Mouse (Mus musculus): ENCODE measurements around the gene Usp20.
A peak's percentile ranks its signal among the peaks of the same experiment; 100 is the strongest.

The Usp20 gene

DNA sequence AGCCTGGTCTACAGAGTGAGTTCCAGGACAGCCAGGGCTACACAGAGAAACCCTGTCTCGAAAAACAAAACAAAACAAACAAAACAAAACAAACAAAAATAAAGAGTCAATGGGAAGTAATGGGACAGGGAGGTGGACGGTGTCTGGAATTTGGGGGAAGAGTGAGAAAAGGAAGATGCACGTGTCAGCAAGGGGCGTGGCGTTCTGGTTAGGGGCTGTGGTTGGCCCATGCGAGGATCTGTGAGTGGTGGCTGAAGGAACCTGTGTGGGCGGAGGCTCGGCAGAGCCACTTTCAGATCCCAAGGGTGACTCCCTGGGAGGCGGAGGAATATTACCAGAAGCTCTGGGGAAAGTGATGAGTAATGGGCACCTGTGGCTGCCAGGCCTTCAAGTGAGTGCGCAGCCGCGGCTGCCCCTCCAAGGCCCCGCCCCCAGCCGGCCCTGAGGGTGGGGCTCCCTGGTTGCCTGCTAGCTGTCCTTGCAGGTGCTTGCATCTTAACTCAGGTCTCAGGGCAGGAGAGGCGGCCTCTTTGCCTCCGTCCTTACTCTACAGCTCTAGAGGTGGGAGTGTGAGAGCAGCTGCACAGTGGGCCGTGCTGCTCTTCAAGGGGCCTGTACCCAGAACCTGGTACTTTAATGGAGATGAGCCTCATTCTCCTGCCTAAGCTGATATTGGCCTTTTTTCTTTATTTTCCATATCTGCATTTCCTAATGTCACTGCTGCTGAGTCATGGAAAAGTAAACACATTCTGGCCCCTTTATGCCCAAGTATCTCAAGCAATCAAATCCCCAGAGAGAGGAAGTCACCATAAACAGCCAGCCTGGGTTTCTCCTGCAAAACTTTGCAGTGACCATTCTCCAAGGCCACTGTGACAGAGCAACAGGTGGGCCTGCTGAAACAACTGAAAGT is 3.3 kb downstream of the Usp20 start:
- DNase-seq (ENCODE audit: low spot score): peak; percentile 89

DNA sequence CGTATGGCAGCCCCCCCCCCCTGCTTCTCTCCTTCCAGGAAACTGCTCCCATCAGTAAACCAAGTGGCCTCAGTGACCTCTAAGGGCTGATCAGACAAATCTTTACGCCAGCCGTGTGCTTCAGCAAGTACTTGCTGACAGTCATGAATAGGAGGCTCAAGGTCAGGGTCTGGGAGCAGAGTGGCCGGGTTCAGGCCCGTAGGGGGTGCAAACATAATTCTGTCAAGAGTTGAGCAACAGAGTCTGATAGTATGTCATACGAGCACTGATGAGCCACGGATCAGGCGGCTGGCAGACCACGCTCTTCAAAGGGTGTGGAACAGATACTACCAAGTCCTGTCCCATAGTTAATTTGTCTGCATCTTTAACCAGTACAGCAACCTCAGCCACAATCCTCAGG is 8.1 kb downstream of the Usp20 start:
- no peak for DNase-seq (ENCODE audit: low spot score)

DNA sequence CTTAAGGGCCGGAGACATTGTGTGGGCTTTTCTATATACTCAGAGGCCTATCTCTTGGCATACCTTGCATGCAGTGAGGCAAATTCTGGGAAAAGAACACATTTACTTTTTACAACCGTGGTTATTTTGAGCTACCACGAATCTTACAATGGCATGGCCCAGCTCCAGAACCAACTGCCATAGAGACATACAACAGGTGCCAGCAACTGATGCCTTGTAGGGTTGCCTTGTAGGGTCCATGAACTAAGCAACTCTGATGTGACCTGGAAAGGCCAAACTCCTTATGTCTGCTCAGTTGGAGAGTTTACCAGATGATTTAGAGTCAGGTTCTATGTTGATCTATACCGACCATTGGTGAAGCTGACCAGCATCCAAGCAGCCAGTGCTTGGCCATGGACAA is 12.8 kb downstream of the Usp20 start:
- no peak for DNase-seq (ENCODE audit: low spot score)

DNA sequence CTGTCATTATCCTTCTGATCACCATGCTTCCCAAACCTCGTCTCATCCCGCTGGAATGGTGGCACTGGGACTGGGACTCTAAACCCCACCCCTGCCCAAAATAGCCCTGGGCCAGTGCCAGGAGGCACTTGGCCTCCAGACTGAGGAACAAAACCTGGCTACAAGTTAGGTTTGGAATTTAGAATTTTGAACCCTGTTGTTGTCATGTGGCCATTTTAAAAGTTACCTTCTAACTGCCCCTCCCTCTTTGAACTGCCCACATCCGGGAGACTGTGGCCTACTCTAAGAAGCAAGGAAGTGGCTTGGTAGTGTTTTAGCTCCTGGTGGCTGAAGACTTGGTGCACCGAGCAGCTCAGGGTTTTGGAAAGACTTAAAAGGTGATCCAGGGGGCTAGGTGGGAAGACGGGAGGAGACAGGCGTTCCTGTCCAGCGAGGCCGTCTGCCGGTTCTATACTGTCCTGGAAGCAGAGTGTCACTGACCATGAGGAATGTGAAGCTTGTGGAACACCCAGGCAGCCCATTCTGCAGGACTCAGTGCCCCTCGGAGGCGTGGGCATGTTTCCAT is 13.4 kb downstream of the Usp20 start:
- DNase-seq (ENCODE audit: low spot score): no peak

DNA sequence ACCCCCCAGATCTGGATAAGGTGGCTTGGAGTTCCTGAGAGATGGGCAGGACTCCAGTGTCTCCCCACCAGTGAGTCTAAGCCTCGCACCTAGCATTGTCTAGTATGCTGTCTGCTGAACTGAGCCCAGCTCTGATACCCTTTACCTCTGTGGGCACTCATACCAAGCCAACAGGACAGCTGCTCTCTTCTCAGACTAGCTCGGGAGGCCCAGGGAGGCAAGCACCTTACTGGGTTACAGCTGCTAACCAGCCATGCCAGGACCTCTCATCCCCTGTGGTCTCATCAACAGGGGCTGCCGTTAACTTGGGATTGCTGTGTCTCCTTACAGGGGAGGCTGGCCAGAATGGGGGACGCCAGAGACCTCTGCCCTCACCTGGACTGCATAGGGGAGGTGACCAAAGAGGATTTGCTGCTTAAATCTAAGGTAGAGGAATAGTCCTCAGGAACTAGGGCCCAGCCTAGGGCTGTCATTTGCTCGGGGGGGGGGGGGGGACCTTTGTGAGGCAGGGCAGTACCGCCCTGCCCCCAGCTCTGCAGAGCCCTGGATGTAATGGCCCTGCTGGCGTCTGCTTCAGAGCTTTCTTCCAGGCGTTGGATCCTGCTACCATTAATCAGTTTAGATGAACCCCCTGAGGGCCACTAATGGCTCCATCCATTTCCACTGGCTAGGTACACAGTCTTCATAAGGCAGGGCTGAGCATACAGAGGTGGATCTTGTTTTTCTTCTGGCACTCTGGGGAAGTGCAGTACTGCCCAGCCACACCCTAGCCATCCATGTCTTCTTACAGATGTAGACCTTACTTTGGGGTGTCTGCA is 16.6 kb downstream of the Usp20 start:
- DNase-seq (ENCODE audit: low spot score): peak; percentile 46

DNA sequence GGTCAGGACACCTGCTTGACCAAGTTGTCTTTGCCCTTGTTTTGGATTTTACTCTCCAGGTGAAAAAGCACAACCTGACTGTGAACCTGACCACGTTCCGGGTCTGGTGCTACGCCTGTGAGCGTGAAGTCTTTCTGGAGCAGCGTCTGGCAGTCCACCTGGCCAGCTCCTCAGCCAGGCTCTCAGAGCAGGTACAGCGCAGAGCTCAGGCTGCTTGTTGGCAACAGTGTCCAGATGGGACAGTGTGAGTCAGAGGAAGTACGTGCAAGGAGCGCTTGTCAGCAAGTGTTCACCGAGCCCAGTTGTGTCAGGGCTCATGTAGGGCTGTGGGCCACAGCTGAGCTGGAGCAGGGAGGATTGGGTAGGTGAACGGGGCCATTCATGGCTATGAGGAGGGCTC is 20.8 kb downstream of the Usp20 start:
- no peak for DNase-seq (ENCODE audit: low spot score)

DNA sequence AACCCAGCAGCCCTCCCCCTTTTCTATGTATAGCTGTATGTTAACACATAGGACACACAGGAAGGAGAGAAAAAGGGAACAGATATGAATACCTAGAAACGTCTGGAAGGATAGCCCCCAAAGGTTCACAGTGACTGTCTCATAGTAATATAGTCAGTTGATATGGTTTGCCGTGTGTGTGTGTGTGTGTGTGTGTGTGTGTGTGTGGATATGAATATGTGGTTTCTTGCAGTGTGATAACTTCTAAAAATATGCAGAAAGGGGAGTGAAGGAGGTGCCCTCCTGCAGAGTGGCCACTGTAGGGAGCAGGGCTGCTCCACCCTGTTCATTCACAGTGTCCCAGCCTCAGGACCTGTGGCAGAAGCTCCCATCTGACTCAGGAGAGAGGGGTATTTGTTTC is 23.4 kb downstream of the Usp20 start:
- no peak for DNase-seq (ENCODE audit: low spot score)

DNA sequence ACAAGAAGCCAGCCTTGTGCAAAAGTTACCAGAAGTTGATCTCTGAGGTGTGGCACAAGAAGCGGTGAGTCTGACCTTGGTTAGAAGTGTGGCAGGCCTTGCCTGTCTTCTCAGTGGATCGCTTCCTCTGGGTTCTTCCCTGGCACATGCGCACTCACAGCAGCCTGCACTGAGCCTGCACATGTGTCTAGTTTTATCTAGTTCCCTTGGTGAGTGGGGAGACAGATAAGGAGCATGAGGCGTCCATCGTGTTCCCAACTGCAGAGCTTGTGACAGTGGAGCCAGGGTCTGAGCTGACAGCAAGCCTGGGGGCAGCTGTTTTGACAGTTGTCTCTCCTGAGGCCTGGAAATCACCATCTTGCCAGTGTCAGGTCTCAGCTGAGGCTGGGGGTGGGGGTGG is 24.4 kb downstream of the Usp20 start:
- peak; percentile 60 for DNase-seq (ENCODE audit: low spot score)

DNA sequence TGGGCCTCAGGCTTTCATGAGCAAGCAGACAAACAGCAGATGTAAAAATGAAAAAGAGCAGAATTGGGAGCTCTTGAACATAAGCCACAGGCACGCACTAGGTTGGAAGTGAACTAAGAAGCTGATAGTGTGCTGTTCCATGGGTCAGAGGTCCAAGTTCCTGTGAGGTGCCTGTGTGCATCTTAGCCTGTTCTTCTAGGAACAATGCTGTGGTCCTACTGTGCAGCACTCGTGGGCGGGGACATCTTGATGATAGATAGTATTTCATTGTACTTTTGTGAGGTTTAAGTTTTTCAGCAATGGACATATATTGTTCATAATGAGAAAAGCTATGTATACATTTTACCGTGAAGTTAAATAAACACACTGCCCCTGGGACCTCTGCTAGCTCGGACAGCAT is 25.1 kb downstream of the Usp20 start:
- no peak for DNase-seq (ENCODE audit: low spot score)

DNA sequence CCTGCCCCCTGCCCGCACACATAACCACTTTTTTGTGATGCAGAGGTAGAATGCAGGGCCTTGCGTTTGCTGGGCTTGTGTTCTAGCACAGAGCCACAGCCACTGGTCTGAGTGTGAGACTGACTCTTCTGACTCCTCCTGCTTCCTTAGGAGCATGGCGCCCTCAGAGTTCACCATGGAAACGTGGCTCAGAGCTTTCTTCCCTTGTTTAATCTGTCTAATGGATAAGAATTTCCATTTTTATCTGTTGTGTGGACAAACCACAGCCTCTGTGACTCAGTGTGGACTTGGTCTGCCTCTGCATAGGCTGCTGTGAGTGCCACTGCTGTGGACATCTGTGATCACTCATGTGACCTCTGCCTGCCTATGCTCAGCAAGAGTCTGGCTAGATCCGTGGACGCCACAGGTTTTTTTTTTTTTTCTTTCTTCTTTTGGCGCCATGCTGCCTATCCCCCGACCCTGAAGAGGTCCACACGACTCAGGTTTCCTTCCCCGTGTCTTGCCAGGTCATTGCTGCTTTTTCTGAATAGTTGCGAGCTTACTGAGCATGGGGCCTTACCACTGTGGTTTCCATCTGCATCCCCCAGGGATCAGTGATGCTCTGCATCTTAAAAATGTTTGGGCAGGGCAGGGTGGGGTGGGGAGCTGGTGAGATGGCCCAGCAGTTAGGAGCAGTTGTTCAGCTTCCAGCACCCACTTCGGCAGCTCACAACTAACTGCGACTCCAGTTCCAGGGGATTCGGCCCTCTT is 31.5 kb downstream of the Usp20 start:
- DNase-seq (ENCODE audit: low spot score): no peak

DNA sequence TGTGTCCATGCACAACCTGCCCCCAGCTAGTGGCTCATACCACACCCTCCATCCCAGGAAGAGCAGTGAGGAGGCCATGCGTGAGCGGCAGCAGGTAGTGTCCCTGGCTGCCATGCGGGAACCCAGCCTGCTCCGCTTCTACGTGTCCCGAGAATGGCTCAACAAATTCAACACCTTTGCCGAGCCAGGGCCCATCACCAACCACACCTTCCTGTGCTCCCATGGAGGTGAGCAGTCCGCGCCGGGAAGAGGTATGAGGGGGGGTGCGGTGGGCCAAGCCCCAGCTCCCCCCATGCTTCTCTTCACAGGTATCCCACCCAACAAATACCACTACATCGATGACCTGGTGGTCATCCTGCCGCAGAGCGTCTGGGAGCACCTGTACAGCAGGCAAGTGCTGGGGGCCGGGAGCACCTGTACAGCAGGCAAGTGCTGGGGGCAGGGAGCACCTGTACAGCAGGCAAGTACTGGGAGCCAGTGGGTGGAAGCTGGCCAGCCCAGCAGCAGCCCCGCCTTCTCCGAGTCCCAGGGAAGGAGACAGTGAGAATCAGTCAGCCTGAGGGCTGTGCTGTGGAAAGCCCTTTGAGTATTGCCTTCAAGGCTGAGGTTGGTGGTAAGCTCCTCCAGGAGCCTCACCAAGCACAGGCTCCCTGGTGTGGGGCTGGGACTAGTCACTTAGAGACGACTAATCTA is 35.7 kb downstream of the Usp20 start:
- no peak for DNase-seq (ENCODE audit: low spot score)

DNA sequence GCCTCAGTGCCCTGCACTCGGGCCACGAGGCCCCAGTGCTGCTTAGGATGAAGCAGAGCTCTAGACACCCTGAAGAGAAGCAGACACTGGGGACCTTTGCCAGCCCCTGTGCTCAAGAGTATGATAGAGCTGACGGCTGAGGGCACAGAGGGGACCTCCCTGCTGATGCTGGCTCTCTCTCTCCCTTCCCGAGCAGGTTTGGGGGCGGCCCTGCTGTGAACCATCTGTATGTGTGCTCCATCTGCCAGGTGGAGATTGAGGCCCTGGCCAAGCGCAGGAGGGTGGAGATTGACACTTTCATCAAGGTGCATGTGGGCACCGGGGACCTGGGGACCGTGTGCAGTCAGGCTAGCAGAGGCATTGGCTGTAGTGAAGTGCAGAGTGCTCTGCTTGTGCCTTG is 36.4 kb downstream of the Usp20 start:
- no peak for DNase-seq (ENCODE audit: low spot score)

DNA sequence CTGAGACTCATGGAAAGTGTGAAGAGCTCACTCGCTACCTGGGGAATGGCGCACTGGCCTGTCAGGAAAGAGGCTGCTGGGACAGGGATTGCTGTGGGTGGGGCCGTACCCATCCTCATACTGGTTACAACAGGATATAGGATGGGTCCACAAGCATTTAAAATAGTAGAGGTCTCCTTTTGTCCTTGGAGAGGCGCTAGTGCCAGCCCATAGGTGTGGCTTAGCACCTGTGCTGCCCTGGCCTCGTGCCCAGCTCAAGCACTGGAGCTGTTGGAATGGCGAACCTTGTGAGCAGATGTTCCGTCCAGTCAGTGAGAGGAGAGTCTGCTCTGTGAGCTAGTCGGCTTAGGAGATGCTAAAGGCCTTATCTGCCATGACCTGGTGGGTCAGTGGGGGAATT is 36.9 kb downstream of the Usp20 start:
- no peak for DNase-seq (ENCODE audit: low spot score)

DNA sequence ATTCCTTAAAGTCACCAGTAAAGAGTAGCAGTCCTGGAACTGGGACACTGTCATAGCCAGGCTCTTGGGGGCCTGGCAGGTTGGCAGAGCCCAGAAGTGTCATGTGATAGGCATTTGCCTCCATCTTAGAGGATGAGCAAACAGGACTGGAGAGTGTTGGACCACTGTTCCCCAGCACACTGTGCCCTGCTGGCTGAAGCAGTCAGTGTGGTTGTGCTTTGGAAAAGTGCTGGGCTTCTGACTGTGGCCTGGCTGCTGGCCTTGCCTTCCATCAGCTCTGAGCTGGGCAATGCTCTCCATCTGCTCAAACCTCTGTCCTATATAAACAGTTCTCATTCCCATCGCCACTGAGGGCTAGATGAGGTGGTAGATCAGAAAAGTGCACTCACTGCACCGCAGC is 38.1 kb downstream of the Usp20 start:
- no peak for DNase-seq (ENCODE audit: low spot score)

DNA sequence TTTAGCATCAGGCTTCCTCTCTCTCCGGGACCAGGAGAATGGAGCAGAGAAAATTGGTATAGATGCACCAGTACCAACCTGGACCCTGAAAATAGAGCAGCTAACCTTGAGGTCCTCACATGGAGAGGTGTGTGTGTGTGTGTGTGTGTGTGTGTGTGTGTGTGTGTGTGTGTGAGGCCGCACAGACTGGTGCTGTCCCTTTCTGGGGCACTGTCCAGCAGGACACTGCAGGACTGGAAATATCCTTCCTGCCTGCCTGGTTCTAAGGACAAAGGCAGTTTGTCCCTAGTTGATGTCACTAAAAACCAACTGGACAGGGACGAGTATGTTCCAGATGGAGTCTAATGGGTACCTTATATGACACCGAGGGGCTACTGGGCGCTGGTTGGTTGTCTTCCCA is 41.9 kb downstream of the Usp20 start:
- DNase-seq (ENCODE audit: low spot score): no peak

DNA sequence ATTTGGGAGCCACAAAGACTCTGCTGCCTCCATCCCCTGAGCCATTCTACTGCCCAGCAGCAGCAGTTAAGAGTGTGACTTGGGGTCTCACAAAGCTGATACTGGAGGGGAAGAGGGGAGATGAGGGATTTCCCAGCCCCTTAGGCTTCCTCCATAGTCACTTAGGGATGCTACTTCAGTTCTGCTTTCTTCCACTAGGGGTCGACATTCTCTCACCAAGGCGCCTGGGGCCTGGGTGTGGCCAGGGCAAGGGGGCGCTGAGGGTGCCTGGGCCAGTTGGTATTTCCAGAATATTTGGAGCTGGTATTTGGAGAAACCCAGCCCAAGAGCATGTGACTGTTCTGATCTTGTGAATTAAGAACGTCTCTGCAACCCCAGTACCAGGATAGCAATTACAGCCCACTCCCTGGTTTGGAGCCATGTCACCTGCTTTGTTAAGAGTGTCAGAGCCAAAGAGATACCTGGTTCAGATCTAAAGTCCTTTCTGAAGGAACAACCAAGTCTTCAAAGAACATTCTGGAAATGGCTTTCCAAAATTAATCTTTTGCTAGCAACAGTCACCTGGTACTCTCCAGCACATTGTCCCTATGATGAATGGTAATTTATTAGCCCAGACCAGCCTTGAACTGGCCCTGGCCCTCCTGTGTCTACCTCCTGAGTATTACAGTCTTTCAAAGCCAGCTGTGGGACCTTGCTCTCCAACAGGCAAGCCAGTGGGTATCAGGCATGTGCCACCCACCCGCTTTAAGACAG is 42.7 kb downstream of the Usp20 start:
- DNase-seq (ENCODE audit: low spot score): peak; percentile 63

DNA sequence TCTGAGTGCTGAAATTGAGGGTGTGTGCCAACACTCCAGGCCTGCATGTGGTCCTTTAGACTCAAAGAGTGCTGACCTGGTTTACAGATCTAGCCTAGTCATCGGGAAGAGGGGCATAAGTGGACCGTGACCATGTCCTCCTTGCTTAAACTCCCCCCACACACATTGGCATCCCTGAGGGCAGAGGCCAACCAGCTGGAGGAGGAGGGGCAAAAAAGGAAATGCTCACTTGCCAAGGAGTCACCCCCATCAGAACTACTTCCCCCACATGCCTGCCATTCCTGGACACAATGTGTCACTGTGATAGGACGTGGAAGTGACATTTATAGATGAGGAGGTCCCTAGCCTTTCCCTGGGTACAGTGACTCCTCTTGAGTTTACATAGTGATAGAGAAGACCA is 43.4 kb downstream of the Usp20 start:
- no peak for DNase-seq (ENCODE audit: low spot score)

DNA sequence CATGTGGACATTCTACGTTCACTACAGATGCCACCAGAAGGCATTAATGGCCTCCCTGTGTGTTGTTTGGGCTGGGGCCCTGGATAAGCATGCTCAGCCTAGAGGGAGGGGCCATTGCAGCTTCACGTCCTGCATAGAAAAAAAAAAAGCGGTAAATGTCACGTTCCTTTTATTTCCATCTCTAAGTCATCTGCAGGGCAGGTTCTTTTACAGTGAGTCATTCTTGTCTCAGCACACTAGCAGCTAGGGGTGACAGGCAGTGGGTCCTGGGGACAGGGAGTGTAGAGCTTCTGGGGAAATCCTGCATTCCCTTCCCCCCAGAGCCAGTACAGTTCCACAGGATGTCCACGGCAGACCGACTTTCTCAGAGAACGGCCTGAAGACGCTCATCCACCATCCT is 44.6 kb downstream of the Usp20 start:
- no peak for DNase-seq (ENCODE audit: low spot score)

DNA sequence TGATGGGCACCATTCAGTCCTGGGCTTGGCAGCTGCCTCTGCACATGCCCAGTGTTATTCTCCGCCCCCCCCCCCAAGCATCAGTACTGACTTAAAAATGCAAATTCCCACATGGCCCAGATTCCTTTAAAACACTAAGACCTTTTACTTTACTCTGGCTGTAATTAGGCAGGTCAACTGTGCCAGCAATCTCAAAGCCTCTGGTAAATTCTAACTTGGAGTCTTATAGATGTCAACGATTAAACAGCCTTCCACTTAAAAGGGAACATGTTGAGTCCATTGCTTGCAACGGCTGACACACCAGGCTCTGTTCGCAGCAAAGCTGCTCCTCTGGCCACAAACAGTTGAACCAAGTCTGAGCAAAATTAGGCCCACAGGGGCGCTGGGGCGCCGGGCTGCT is 49.9 kb downstream of the Usp20 start:
- DNase-seq (ENCODE audit: low spot score): no peak

DNA sequence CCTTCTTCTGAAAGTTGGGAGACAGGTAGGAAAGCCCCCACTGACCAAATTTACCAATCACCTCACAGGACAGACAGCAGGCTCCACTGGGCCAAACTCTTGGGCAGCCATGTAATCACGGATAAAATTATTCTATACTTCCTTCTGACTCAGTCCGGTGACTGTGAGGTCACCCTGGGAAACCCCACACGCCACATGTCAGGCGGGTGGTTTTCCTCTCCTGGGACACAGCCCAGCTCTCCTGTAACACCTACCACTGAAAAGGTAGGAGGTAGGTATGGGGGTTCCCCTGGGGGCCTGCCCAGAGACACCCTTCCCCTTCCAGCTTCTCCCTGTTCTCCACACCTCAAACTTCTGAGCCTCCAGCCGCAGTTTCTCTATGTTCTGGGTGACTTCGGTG is 54.7 kb downstream of the Usp20 start:
- DNase-seq (ENCODE audit: low spot score): no peak

DNA sequence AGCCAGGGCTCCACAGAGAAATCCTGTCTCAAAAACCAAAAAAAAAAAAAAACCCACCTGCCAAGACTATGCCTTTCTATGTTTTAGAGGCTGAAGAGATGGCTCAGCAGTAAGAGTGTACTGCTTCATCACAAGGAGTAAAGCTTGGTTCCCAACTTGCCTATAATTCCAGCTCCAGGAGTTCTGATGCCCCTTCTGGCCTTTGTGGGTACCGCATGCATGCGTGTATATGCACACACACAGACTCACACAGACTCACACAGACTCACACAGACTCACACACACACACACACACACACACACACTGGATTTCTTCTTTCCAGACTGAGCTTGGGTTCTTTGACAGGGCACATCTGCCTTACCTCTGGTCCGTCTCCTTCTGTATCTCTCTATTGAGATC is 58.0 kb downstream of the Usp20 start:
- DNase-seq (ENCODE audit: low spot score): no peak

Data from MN1 (cell line).